Mouse (Mus musculus) gastrocnemius, postnatal 25 days (tissue): Measurements from ENCODE around the gene Traf3ip3. TPM values are rescaled to one million over a fixed set of nuclear protein-coding genes. Genes with fewer than 3 reads are reported as not detected.

ENCODE experiments used
- DNase-seq: peaks from one replicate; pipeline ENCODE4 v3.0.0; 2022
- total RNA-seq, 2 experiments: library from RNA; stranded (reverse); gene quantifications; 1 replicate in 1 of 2; 2 replicates in 1 of 2; pipeline ENCODE4 v1.2.3; 2021

Gene Traf3ip3
- total RNA-seq, 2 experiments from 2014 or later, result 2.1 to 3.3 TPM

GRCm38 (mm10) chr1:193207503-193207902, 6.0 kb upstream of the Traf3ip3 start, which contains the start of gene Lamb3:
Gene Lamb3, plus strand, starts transcription at chr1:193207699.
- no peak for DNase-seq

GRCm38 (mm10) chr1:193205431-193205830, 3.9 kb upstream of the Traf3ip3 start:
- DNase-seq, result no peak

GRCm38 (mm10) chr1:193203821-193204220, 2.3 kb upstream of the Traf3ip3 start:
- no peak for DNase-seq

GRCm38 (mm10) chr1:193200640-193201382, 692 bp downstream of the Traf3ip3 start:
- DNase-seq, result no peak

- no peak for DNase-seq
These were observed 3.2 kb downstream of the Traf3ip3 start for GRCm38 (mm10) chr1:193198312-193198711.

- peak; percentile 46 for DNase-seq
These were observed 3.9 kb downstream of the Traf3ip3 start for GRCm38 (mm10) chr1:193197494-193198205.

- DNase-seq, result no peak
These were observed 6.2 kb downstream of the Traf3ip3 start for GRCm38 (mm10) chr1:193195169-193195810.

GRCm38 (mm10) chr1:193194416-193195140, 6.9 kb downstream of the Traf3ip3 start:
- no peak for DNase-seq

- DNase-seq, result no peak
These were observed 9.7 kb downstream of the Traf3ip3 start for GRCm38 (mm10) chr1:193191675-193192283.

GRCm38 (mm10) chr1:193189771-193190170, 11.7 kb downstream of the Traf3ip3 start:
- no peak for DNase-seq

- DNase-seq, result peak; percentile 78
These were observed 12.3 kb downstream of the Traf3ip3 start for GRCm38 (mm10) chr1:193189151-193189621.

- no peak for DNase-seq
These were observed 13.2 kb downstream of the Traf3ip3 start for GRCm38 (mm10) chr1:193188257-193188656.

- no peak for DNase-seq
These were observed 20.4 kb downstream of the Traf3ip3 start for GRCm38 (mm10) chr1:193181104-193181503.

- no peak for DNase-seq
These were observed 27.3 kb downstream of the Traf3ip3 start for GRCm38 (mm10) chr1:193174143-193174733.

- DNase-seq, result no peak
These were observed 27.7 kb downstream of the Traf3ip3 start for GRCm38 (mm10) chr1:193173810-193174129.

- DNase-seq, result peak; percentile 95
These were observed 28.3 kb downstream of the Traf3ip3 start for GRCm38 (mm10) chr1:193172991-193173809.

GRCm38 (mm10) chr1:193169856-193170255, 31.6 kb downstream of the Traf3ip3 start:
- no peak for DNase-seq

- no peak for DNase-seq
These were observed 32.3 kb downstream of the Traf3ip3 start for GRCm38 (mm10) chr1:193169228-193169627.

- no peak for DNase-seq
These were observed 33.8 kb downstream of the Traf3ip3 start, which contains the start of gene A130010J15Rik for GRCm38 (mm10) chr1:193167746-193168145. Gene A130010J15Rik, plus strand, starts transcription at chr1:193168046.

- DNase-seq, result peak; percentile 36
These were observed 41.0 kb downstream of the Traf3ip3 start for GRCm38 (mm10) chr1:193160317-193161032.
